Mouse (Mus musculus) lung, postnatal 0 days (tissue): ENCODE results near the gene Uvssa. TPM values are rescaled to one million over a fixed set of nuclear protein-coding genes. Genes with fewer than 3 reads are reported as not detected.

Experiments
- ATAC-seq: fragments of 200-750 bp; cut with Nextera tagmentation; 2 replicates; pipeline ENCODE4 v1.8.0; 2017; ENCODE audit warnings: moderate library complexity
- DNase-seq: peaks from one replicate; pipeline ENCODE4 v3.0.0-alpha.2; 2016; ENCODE audit warnings: low spot score
- H3K27ac ChIP-seq: fragments of 300-500 bp; sonication (generic); 2 replicates; pipeline ENCODE4 v1.5.1; 2014; ENCODE audit warnings: antibody characterized with exemption, mild to moderate bottlenecking, low read length, mixed read lengths
- H3K27me3 ChIP-seq: fragments of 300-500 bp; sonication (generic); replicated peaks from 2 replicates; pipeline ENCODE4 v1.6.1; 2014; ENCODE audit warnings: low read length, mixed read lengths; ENCODE audit not compliant: insufficient read depth
- H3K36me3 ChIP-seq: fragments of 300-500 bp; sonication (generic); 2 replicates; pipeline ENCODE4 v1.6.1; 2014; ENCODE audit warnings: low read length, mixed read lengths; ENCODE audit not compliant: insufficient read depth
- H3K4me1 ChIP-seq: fragments of 300-500 bp; sonication (generic); 2 replicates; pipeline ENCODE4 v1.6.1; 2014; ENCODE audit warnings: antibody characterized with exemption, low read depth, low read length, mixed read lengths; ENCODE audit not compliant: insufficient read depth
- H3K4me2 ChIP-seq: fragments of 300-500 bp; sonication (generic); replicated peaks from 2 replicates; pipeline ENCODE4 v1.6.1; 2014; ENCODE audit warnings: low read depth, mild to moderate bottlenecking, low read length, moderate library complexity, mixed read lengths
- H3K4me3 ChIP-seq: fragments of 300-500 bp; sonication (generic); 2 replicates; pipeline ENCODE4 v1.5.1; 2014; ENCODE audit warnings: low read depth, low read length
- H3K9ac ChIP-seq: fragments of 300-500 bp; sonication (generic); replicated peaks from 2 replicates; pipeline ENCODE4 v1.6.1; 2014; ENCODE audit warnings: low read depth, mild to moderate bottlenecking
- H3K9me3 ChIP-seq: fragments of 300-500 bp; sonication (generic); 2 replicates; pipeline ENCODE4 v1.6.1; 2016; ENCODE audit warnings: low read length, mixed read lengths
- CTCF ChIP-seq: IDR thresholded peaks from 2 replicates; pipeline ENCODE4 v1.5.1; 2016; ENCODE audit warnings: antibody characterized with exemption, mild to moderate bottlenecking
- EP300 ChIP-seq: IDR thresholded peaks from 2 replicates; pipeline ENCODE4 v1.6.1; 2016; ENCODE audit warnings: antibody characterized with exemption, mild to moderate bottlenecking, control low read depth
- WGBS: fragments of 180-500 bp; shearing (Covaris S2); extraction: QIAGEN DNeasy Blood & Tissue Kit; methylation state at CpG from one replicate; pipeline ENCODE4 v1.1.7; 2014; 5-methylcytosine and 5-hydroxymethylcytosine counted together
- polyA plus RNA-seq: library from polyadenylated mRNA; unstranded; fragments of >200 nt; fragmentation: Nextera tagmentation; extraction: Ambion mirVana; gene quantifications from 2 replicates; pipeline ENCODE4 v1.2.1, GENCODE M21; 2015

Uvssa gene
- polyA plus RNA-seq, 1 experiment from 2014 or later, result 7.2 TPM

DNA sequence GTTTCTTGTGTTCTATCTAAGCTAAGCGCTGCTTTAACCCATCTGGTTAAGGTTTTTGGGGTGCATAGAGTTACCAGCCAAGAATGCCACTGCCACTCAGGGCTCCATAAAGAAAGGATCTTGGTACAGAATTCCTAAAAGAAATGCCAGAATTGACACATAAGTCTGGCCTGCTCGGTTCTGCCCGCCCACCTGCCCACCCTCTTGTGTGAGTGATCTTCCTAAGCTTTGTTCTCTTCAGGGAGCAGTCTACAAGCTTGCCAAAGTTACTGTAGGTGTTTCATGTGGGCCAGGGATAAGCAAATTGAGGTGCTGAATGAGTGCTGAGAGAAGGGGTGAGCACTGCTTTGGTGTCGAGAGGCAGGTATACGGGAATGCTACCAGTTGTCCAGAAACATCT lies 15.1 kb upstream of the Uvssa start:
- Histone ChIP-seq H3K9me3 (no peaks in the 10 kb centered on the region), H3K27me3 (no peaks in the 10 kb centered on the region), H3K36me3 (peaks cover 53% of the 10 kb centered on the region), H3K27ac (no peak overlapping the region), H3K9ac (no peak overlapping the region), H3K4me3 (no peak overlapping the region), H3K4me2 (no peak overlapping the region), H3K4me1 (no peaks in the 10 kb centered on the region)
- 90% methylated on average over 5 of the region's 5 CpGs for WGBS
- ATAC-seq (no peak), DNase-seq (no peak)
- TF ChIP-seq EP300 (no peak), CTCF (no peak)

DNA sequence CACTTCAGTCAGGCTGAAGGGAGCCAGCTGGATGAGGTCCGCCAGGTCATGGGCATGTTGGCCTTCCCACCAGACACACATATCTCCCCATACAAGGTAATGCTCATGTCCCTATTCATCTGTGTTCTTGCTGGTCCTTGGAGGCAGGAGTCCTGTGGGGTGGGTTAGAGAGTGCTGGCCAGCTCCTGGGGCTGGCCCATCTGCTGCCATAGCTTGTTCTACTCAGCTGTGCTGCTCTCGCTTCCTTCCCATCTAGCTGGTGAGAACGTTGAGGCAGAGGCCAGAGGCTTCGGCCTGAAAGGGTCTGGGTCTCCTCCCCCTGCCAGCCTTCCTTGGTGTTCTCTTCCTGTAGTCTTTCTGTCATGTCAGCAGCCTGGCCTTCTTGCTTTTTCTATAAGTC lies 9.7 kb upstream of the Uvssa start:
- ATAC-seq (no peak), DNase-seq (no peak)
- H3K9me3 ChIP-seq, result no peaks in the 10 kb centered on the region
- H3K27me3 ChIP-seq, result no peaks in the 10 kb centered on the region
- peaks cover 61% of the 10 kb centered on the region for H3K36me3 ChIP-seq
- 83% methylated on average over 4 of the region's 4 CpGs for WGBS
- H3K4me3 ChIP-seq, result no peak overlapping the region
- TF ChIP-seq EP300 (no peak), CTCF (no peak)
- no peak overlapping the region for H3K4me2 ChIP-seq
- H3K4me1 ChIP-seq, result no peaks in the 10 kb centered on the region
- no peak overlapping the region for H3K27ac ChIP-seq
- no peak overlapping the region for H3K9ac ChIP-seq

DNA sequence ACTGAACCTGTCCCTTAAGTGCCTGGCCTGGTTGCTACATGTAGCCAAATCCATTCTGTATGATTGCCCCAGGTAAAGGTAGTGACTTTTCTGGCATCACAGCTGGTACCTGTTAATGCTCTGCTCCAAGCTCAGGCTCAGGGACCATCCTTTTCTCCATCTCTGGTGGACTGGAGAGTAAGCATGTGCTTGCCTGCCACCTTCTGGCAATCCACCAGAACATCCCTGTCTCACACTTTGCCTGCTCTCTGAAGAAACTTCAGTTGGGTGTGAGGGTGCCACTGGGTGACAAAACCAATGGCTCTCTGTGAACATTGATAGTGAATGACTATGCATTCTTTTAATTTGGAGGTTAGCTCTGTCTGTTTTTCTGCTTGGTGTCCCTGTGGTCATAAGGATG lies 7.2 kb upstream of the Uvssa start:
- H3K4me1 ChIP-seq, result no peaks in the 10 kb centered on the region
- H3K9me3 ChIP-seq, result no peaks in the 10 kb centered on the region
- TF ChIP-seq CTCF (peak; percentile 70), EP300 (no peak)
- peaks cover 53% of the 10 kb centered on the region for H3K36me3 ChIP-seq
- H3K27me3 ChIP-seq, result no peaks in the 10 kb centered on the region
- peak; percentile 60 for DNase-seq
- no peak overlapping the region for H3K9ac ChIP-seq
- no peak overlapping the region for H3K4me2 ChIP-seq
- no peak for ATAC-seq
- no peak overlapping the region for H3K27ac ChIP-seq
- H3K4me3 ChIP-seq, result no peak overlapping the region

DNA sequence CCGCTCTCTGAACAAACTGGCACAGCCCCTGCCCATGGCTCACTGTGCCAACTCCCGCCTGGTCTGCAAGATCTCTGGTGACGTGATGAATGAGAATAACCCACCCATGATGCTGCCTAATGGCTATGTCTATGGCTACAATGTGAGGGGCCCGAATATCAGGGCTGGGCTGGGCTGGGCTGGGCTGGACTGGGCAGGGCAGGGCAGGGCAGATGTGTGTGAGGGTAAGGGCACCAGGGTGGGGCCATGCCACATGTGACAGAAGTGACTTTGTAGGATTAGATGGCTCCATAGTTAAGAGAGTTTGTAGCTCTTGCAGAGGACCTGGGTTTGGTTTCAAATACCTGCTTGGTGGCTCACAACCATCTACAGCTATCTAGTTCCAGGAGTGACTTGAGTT lies 6.7 kb upstream of the Uvssa start:
- no peak for ATAC-seq
- Histone ChIP-seq H3K4me2 (no peak overlapping the region), H3K4me3 (no peak overlapping the region), H3K9me3 (no peaks in the 10 kb centered on the region), H3K27ac (no peak overlapping the region), H3K9ac (no peak overlapping the region), H3K27me3 (no peaks in the 10 kb centered on the region), H3K4me1 (no peaks in the 10 kb centered on the region), H3K36me3 (peaks cover 49% of the 10 kb centered on the region)
- WGBS, result 80% methylated on average over 4 of the region's 4 CpGs
- no peak for TF ChIP-seq EP300
- no peak for TF ChIP-seq CTCF
- DNase-seq, result no peak

DNA sequence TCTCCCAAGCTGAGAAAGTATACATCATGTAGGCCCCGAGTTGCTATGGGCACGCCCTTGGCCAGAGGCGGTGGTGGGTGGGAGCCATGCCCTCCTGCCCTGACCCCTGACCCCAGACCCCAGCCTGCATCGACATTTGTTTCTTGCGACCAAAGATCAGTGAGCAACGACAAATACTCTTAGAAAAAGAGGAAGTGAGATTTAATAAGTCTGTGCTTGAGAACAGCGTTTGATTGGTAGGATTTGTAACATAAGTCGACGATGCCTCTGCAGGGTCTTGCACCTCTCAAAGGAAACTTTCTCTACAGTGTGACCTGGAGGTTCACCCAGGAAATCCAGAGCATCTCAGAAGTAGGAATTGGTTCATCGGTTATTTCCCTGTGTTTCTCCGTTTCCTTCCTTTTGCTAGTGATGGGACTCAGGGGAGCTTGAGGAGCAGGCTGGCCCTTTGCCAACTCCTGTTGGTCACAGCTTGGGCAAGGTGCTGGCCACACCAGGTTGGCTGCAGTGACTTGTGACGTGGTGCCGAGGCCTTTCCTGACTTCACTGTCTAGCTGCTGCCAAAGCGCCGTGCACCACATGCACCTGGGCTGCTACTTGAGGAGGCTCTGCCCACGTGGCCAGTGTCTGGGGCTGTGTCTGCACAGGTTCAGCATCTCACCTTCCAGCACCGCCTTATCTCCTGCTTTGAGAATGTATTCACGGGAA lies 5.9 kb upstream of the Uvssa start:
- peaks cover 41% of the 10 kb centered on the region for H3K36me3 ChIP-seq
- no peak overlapping the region for H3K4me3 ChIP-seq
- H3K27ac ChIP-seq, result no peak overlapping the region
- H3K9ac ChIP-seq, result no peak overlapping the region
- peaks cover 5% of the 10 kb centered on the region; the same call in 1 of the 2 replicates for H3K4me1 ChIP-seq
- WGBS, result 79% methylated on average over 18 of the region's 18 CpGs
- H3K9me3 ChIP-seq, result no peaks in the 10 kb centered on the region
- H3K27me3 ChIP-seq, result no peaks in the 10 kb centered on the region
- no peak for ATAC-seq
- H3K4me2 ChIP-seq, result no peak overlapping the region
- DNase-seq, result no peak
- TF ChIP-seq CTCF, result no peak
- no peak for TF ChIP-seq EP300

DNA sequence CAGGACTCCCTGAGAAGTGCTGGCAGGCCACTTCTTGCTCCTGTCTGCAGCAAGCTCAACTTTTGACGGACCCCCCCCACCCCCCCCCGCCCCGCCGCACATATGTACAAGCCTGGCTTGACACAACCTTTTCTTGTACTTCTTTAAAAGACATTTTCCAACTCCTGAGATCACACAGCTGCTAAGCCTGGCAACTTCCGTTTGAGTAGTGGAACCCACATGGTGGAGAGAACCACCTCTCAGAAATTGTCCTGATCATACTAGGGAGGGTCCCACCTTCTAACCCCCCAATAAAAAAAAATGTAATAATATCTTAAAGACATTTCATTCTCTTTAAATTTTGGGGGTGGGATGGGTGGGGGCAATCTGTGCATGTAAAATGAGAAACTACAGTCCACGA lies 1.2 kb upstream of the Uvssa start:
- peak; percentile 18 for DNase-seq
- WGBS, result 39% methylated on average over 6 of the region's 6 CpGs
- Histone ChIP-seq H3K4me1 (peaks cover 7% of the 10 kb centered on the region; the same call in 1 of the 2 replicates), H3K9me3 (no peaks in the 10 kb centered on the region), H3K36me3 (peaks cover 14% of the 10 kb centered on the region; the same call in 1 of the 2 replicates), H3K9ac (no peak overlapping the region), H3K27me3 (no peaks in the 10 kb centered on the region), H3K27ac (peak overlapping the region; percentile 86; the same call in 1 of the 2 replicates), H3K4me2 (peak overlapping the region; percentile 86), H3K4me3 (peak overlapping the region; percentile 61; the same call in 1 of the 2 replicates)
- ATAC-seq, result no peak
- TF ChIP-seq CTCF (no peak), EP300 (no peak)
